Mouse (Mus musculus): ENCODE results near the gene Gbf1.
"Not testable (repeated sequence)": the region's sequence is repeated elsewhere in the genome, so short reads cannot be mapped to it uniquely, and the experiment has no call there.

Gbf1 gene

DNA sequence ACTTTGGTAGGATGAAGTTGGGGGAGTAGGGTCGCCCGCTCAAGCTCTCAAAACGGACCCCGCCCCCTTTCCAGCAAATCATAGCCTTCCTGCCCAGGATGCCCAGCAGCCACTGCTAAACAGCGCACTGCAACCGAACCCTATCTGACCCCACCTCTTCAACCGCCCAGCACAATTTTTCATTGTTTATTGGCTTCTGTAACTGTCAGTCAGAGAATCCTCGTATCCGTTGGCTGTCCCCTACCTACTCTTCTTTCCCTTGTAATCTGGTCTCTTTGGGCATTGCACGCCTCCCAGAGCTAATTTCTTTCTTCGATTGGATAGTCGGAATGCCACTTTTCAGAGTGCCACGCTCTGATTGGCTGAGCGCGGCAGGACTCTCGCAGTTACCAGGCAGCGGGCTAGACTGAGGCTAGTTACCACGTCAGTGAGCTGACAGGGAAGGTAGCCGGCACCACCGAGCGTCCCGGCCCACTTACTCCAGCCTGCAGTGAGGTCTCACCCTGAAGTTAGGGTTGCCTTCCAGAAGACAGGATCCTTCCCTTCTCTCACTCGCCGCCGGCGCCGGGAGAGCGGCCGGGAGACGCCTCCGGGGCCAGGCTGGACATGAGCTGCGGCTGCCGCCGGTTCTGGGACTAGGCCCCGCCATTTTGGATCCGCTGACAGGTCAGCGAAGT is at the start of gene Gbf1:
Gene Gbf1 (plus strand): TSS at position 383 of the 677 bp plus-strand sequence.
- peak; percentile 99 for DNase-seq (ENCODE audit: low spot score)

GRCm38 (mm10) chr19:46103437-46104186 is 48.7 kb upstream of the Gbf1 start:
- no peak for DNase-seq (ENCODE audit: low spot score)

DNA sequence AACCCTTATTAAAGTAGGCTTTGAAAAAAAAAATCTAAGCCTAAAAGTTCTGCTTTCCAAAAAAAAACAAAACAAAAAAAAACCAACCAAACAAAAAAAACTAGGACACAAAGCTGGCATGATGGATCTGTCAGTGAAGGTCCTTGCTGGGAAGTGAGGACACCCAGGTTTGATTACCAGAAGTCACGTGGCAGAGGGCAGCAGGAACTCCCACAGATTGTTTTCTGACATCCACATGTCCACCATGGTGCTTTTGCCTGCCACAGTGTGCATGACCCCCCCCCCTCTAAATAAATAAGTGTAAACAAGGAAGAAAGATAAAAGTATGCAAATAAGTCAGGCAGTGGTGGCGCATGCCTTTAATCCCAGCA is 48.1 kb upstream of the Gbf1 start:
- no peak for DNase-seq (ENCODE audit: low spot score)

GRCm38 (mm10) chr19:46110214-46110613 is 42.1 kb upstream of the Gbf1 start:
- DNase-seq (ENCODE audit: low spot score), result no peak

DNA sequence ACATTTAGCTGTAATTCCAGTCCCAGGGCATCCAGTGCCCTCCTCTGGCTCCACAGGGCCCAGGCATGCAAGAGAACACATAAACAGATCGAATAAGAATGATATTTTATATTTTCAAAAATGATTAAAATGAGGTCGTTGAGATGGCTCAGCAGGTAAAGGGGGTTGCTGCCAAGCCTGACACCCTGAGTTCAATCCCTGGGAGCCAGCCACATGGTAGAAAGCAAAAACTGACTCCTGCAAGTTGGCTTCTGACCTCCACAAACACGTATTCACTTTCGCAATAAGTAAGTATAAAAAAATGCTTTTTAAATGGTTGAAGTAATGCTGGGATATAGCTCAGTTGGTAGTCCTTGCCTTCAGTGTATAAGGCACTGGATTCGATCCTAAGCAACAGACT is 41.5 kb upstream of the Gbf1 start:
- DNase-seq (ENCODE audit: low spot score), result no peak

DNA sequence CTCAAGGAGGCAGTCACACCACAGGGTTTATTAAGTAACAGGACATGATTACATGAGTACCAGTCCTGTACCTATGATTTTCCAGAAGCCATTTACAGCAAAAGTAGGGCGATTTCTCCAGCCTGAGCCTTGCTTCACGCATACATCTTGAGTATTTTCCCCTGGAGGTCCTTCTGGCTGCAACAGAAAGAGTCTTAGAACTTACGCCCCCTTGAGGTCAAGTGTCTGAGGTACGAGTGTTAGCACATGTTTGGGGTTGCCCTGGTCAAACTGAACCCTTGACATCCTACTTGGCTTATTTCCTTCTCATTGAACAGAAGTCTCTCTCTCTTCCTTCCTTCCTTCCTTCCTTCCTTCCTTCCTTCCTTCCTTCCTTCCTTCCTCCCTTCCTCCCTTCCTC is 37.7 kb upstream of the Gbf1 start:
- DNase-seq (ENCODE audit: low spot score), result no peak

GRCm38 (mm10) chr19:46119458-46119857 is 32.9 kb upstream of the Gbf1 start:
- no peak for DNase-seq (ENCODE audit: low spot score)

- no peak for DNase-seq (ENCODE audit: low spot score)
These were observed 31.4 kb upstream of the Gbf1 start for GRCm38 (mm10) chr19:46120872-46121271.

DNA sequence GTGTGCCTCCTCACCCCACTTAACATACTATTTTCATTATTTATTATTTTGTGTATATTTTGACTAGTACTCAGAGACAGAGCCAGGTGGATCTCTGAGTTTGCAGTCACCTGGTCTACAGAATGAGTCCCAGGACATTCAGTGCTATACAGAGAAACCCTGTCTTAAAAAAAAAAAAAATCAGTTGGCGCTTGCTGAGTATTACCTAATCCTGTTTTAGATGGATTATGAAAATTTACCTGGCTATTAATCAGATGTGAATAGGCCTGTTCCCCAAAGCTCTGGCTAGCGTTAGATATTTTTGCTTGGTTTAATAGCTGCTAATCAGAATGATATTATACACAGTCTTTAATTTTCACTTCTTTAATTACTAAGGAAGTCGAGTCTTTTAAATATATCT is 28.4 kb upstream of the Gbf1 start:
- DNase-seq (ENCODE audit: low spot score), result no peak

GRCm38 (mm10) chr19:46124651-46125050 is 27.7 kb upstream of the Gbf1 start:
- DNase-seq (ENCODE audit: low spot score), result no peak

GRCm38 (mm10) chr19:46126301-46126700 is 26.0 kb upstream of the Gbf1 start:
- DNase-seq (ENCODE audit: low spot score), result no peak

- DNase-seq (ENCODE audit: low spot score), result not testable (repeated sequence)
These were observed 22.6 kb upstream of the Gbf1 start for GRCm38 (mm10) chr19:46129737-46130136.

DNA sequence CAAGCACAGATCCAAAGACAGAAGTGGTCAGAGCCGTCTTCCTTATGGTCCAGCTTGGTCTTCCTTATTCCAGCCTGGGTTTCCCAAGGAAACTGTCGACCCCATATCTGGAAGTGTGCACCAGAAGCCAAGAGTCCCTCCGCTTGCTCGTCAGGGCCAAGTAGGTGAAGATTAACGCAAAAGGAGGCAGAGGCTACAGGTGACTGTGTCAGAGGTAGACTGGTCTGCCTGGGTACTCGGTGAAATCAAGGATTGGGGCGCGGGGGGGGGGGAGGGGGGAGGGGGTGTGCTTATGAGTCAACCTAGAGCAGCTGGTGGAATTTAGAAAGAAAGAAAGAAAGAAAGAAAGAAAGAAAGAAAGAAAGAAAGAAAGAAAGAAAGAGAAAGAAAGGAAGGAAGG is 21.0 kb upstream of the Gbf1 start:
- no peak for DNase-seq (ENCODE audit: low spot score)

DNA sequence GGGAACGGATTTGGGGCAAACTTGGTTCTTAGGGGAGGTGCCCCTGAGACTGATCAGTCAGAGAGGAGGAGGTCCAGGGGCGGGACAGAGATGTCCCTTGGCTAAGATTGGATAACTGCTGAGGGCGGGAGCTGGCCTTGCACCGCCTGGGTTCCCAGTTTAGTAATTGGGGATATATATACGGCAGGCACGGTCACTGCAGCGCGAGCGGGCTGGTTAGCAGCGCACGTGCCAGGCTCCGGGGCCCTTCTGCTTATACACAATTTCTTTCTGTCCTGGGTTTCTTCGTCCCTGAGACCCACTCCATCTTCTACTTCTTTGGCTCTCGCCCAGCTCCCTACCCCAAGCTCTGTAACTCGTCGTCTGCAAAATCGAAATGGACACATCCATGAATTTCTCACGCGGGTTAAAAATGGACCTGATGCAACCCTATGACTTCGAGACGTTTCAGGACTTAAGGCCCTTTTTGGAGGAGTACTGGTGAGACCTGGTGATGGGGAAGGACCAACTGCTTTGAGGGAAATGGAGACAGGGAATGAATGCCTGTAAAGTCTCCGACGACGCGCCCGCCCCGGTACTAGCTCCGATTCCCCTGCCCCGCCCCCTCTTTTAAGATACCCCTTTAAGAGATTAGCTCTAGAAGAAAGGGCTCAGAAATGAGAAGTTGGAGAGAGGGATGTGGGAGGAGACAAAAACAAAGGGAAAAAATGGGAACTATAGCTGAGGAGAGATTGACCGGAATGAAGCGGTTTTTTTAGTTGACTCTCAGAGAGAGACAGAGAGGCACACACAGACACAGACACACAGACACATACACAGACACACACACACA is 20.4 kb upstream of the Gbf1 start, which contains the start of gene Elovl3:
Gene Elovl3 (plus strand): TSS at position 204 of the 832 bp plus-strand sequence.
- DNase-seq (ENCODE audit: low spot score), result peak; percentile 36

GRCm38 (mm10) chr19:46132577-46132976 is 19.7 kb upstream of the Gbf1 start:
- DNase-seq (ENCODE audit: low spot score), result no peak

- DNase-seq (ENCODE audit: low spot score), result peak; percentile 89
These were observed 17.0 kb upstream of the Gbf1 start for GRCm38 (mm10) chr19:46135297-46135696.

DNA sequence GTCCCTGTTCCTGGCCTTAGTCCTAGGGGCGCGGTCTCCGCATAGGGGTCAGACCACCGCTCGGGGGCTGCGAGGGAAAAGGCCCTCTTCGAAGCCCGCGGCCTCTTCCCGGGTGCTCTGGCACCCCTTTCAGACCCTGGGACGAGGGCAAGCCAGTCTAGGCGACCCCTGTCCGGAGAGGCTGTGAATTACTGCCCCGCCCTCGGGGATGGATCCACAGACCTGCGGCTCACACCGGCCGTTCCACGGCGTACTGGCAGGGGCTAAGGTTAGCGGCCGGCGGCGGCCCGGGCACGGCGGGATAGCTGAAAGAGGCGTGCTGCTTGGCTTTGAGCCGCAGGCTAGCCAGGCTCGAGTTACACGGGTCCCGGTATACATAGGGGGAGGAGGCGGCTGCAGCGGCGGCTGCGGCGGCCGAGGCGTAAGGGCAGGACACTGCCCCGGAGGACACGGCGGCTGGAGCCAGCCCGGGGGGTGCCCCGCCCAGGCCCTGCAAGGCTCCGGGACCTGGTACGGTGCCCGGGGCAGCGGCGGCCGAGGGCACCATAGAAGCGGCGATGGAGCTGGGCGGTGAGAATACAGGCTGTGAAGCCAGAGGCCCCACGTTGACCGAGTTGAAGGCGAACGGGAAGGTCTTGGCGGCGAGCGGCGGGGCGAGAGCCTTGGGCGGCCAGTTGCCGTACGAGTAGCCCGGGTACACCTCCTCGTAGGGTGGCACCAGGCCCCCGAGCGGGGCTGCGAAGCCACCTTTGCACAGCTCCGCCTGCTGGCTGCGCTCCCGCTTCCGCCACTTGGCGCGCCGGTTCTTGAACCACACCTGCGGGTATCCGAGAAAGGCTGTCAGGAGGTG is 16.3 kb upstream of the Gbf1 start:
- DNase-seq (ENCODE audit: low spot score), result peak; percentile 58

- peak; percentile 73 for DNase-seq (ENCODE audit: low spot score)
These were observed 15.4 kb upstream of the Gbf1 start for GRCm38 (mm10) chr19:46136639-46137580.

- no peak for DNase-seq (ENCODE audit: low spot score)
These were observed 12.0 kb upstream of the Gbf1 start for GRCm38 (mm10) chr19:46140324-46140723.

GRCm38 (mm10) chr19:46141091-46141490 is 11.2 kb upstream of the Gbf1 start:
- DNase-seq (ENCODE audit: low spot score), result no peak
